9 mouse cellular contexts compared by ENCODE assay signal in genomic region chr1:167644866-167645537, GRCm38 (mm10). TPM values are rescaled to one million over a fixed set of nuclear protein-coding genes. Genes with fewer than 3 reads are reported as not detected.
A peak's percentile ranks its signal among the peaks of the same experiment; 100 is the strongest.
DNase-seq lines count a peak whose midpoint lies in the region; ATAC-seq and TF ChIP-seq lines count a peak whose summit lies in the region.
"Had no signal": no experiment of that assay in that cellular context is flagged by ENCODE, and none has a peak within 500 bp of the region (broad histone marks: within the 10 kb centered on the region; RNA-seq: fewer than 3 reads in every experiment).

No protein-coding gene starts in this region.

- no peaks in the 10 kb centered on the region for H3K4me1 ChIP-seq in ES-E14 (ENCODE audit: control insufficient read depth in 2 of 2, insufficient read depth in 2 of 2, low read length in 2 of 2, poor library complexity in 1 of 2)
- H3K4me1 ChIP-seq in forebrain, embryonic 16.5 days (replicated peaks; ENCODE audit: control insufficient read depth, insufficient read depth, low read length) = no peaks in the 10 kb centered on the region
- H3K4me1 ChIP-seq in hindbrain, embryonic 10.5 days (replicated peaks) = no peaks in the 10 kb centered on the region

- in situ Hi-C loops in ES-E14 (cut with MboI; ENCODE audit: low sequenced_read_pairs in 2 of 2, unreplicated experiment in 2 of 2) = loop anchor here (5.0 to 25.0 kb wide), 2 partner anchors 233 to 433 kb away; no protein-coding TSS in a partner anchor

- H3K9me3 ChIP-seq in ES-E14 (ENCODE audit: control insufficient read depth, insufficient read depth, low read depth, low read length) = no peaks in the 10 kb centered on the region
- H3K9me3 ChIP-seq in forebrain, embryonic 16.5 days (ENCODE audit: control insufficient read depth, low read length) = no peaks in the 10 kb centered on the region
- no peaks in the 10 kb centered on the region for H3K9me3 ChIP-seq in hindbrain, embryonic 10.5 days

- H3K36me3 ChIP-seq in ES-E14 (ENCODE audit: control insufficient read depth, insufficient read depth, low read length, poor library complexity, severe bottlenecking) = no peaks in the 10 kb centered on the region
- no peaks in the 10 kb centered on the region for H3K36me3 ChIP-seq in forebrain, embryonic 16.5 days (ENCODE audit: control insufficient read depth, insufficient read depth)
- no peaks in the 10 kb centered on the region for H3K36me3 ChIP-seq in hindbrain, embryonic 10.5 days

- H3K4me3 ChIP-seq in ES-E14 (ENCODE audit: insufficient read depth in 1 of 2, low read depth in 1 of 2, low read length in 2 of 2, poor library complexity in 1 of 2, severe bottlenecking in 1 of 2) = no peak overlapping the region
- no peak overlapping the region for H3K4me3 ChIP-seq in forebrain, embryonic 16.5 days (replicated peaks; ENCODE audit: low read length)
- H3K4me3 ChIP-seq in hindbrain, embryonic 10.5 days = no peak overlapping the region
- H3K4me3 ChIP-seq: erythroblast, embryonic 14.5 days had no signal

- peak; percentile 79 for ATAC-seq in forebrain, embryonic 16.5 days

- no peak overlapping the region for H3K9ac ChIP-seq in ES-E14 (ENCODE audit: insufficient read depth, low read depth, low read length, poor library complexity, severe bottlenecking)
- no peak overlapping the region for H3K9ac ChIP-seq in forebrain, embryonic 16.5 days (replicated peaks; ENCODE audit: low read depth, low read length)

- no peak overlapping the region for H3K4me2 ChIP-seq in forebrain, embryonic 16.5 days (ENCODE audit: low read length)

- no peaks in the 10 kb centered on the region for H3K27me3 ChIP-seq in forebrain, embryonic 16.5 days (replicated peaks; ENCODE audit: control insufficient read depth, insufficient read depth, low read length)
- H3K27me3 ChIP-seq in hindbrain, embryonic 10.5 days (ENCODE audit: insufficient read depth, poor library complexity, severe bottlenecking) = peaks cover 17% of the 10 kb centered on the region

- WGBS in forebrain, embryonic 16.5 days = 19% methylated on average over 16 of the region's 16 CpGs
- 19% methylated on average over 16 of the region's 16 CpGs for WGBS in hindbrain, embryonic 10.5 days

- no peak overlapping the region for H3K27ac ChIP-seq in ES-E14 (ENCODE audit: insufficient read depth, low read depth, low read length, poor library complexity, severe bottlenecking)
- no peak overlapping the region for H3K27ac ChIP-seq in forebrain, embryonic 16.5 days (ENCODE audit: low read length)
- H3K27ac ChIP-seq in hindbrain, embryonic 10.5 days = no peak overlapping the region

- DNase-seq in ES-E14 (ENCODE audit: low read depth, low spot score) = peak; percentile 51
- peak; percentile 80 to 86 for DNase-seq in cerebellum, adult 18-20 months
- peak; percentile 87 for DNase-seq in hindbrain, embryonic 10.5 days (ENCODE audit: low spot score)
- peak; percentile 75 for DNase-seq in layer of hippocampus, adult 9-10 months (ENCODE audit: low spot score)
- DNase-seq in lung, postnatal 10 days = peak; percentile 86
- peak; percentile 82 for DNase-seq in retina, postnatal 1 day
- peak; percentile 69 for DNase-seq in urinary bladder, adult 2 months (ENCODE audit: low spot score)

TF ChIP-seq in ES-E14, 5 proteins besides CTCF, POLR2A, EP300 and RAD21:
- TF ChIP-seq ZC3H11A (IDR thresholded peaks at IDR 0.05; ENCODE audit: borderline replicate concordance, low read depth, low read length) (peak; percentile 67; the same call in 1 of the 2 replicates), CHD2 (IDR thresholded peaks at IDR 0.05; ENCODE audit: low read depth, low read length) (no peak), ZNF384 (IDR thresholded peaks at IDR 0.05; ENCODE audit: low read depth, low read length) (no peak), HCFC1 (IDR thresholded peaks at IDR 0.05; ENCODE audit: borderline replicate concordance, insufficient read depth, low read length) (no peak), MAFK (IDR thresholded peaks at IDR 0.05; ENCODE audit: insufficient read depth, low read depth, low read length) (no peak)

RNA-seq across cellular contexts. Expression of gene Lmx1a, which starts 44.0 kb away (rescaled TPM):
- 1.4 and 2.0 TPM in 2 replicates for total RNA-seq in ES-E14 (2012; rRNA removed)
- polyA plus RNA-seq in forebrain, embryonic 16.5 days (2015; fragmentation: Nextera tagmentation; extraction: Ambion mirVana) = 1.5 TPM in 2 replicates
- 11.5 and 16.9 TPM in 2 replicates for polyA plus RNA-seq in hindbrain, embryonic 10.5 days (2016; fragmentation: Nextera tagmentation; extraction: Ambion mirVana)
- 0.03 and 0.06 TPM in 2 replicates for polyA plus RNA-seq in urinary bladder, adult 2 months (2012; rRNA removed)
- polyA plus RNA-seq: erythroblast, embryonic 14.5 days had no signal

RNA-seq across cellular contexts. Expression of gene Rxrg, which starts 46.8 kb away (rescaled TPM):
- total RNA-seq in ES-E14 (2012; rRNA removed) = 0.45 and 0.90 TPM in 2 replicates
- polyA plus RNA-seq in forebrain, embryonic 16.5 days (2015; fragmentation: Nextera tagmentation; extraction: Ambion mirVana) = 40.5 and 61.1 TPM in 2 replicates
- polyA plus RNA-seq in hindbrain, embryonic 10.5 days (2016; fragmentation: Nextera tagmentation; extraction: Ambion mirVana) = 5.1 and 6.7 TPM in 2 replicates
- 2.1 and 3.0 TPM in 2 replicates for polyA plus RNA-seq in urinary bladder, adult 2 months (2012; rRNA removed)
- polyA plus RNA-seq: erythroblast, embryonic 14.5 days had no signal
